Mouse (Mus musculus) c-Kit-positive CD71-negative TER-119-negative erythroid progenitor cells, embryonic 14.5 days (primary cell): ENCODE results near the gene Nrbf2.

Source experiments
- DNase-seq: peaks from one replicate; pipeline ENCODE4 v3.0.0-alpha.2; 2013; ENCODE audit warnings: low read depth

Nrbf2 gene

GRCm38 (mm10) chr10:67285176-67285814 lies at the start of gene Nrbf2:
Gene Nrbf2, minus strand, starts transcription at chr10:67285305.
- DNase-seq = peak; percentile 71

DNA sequence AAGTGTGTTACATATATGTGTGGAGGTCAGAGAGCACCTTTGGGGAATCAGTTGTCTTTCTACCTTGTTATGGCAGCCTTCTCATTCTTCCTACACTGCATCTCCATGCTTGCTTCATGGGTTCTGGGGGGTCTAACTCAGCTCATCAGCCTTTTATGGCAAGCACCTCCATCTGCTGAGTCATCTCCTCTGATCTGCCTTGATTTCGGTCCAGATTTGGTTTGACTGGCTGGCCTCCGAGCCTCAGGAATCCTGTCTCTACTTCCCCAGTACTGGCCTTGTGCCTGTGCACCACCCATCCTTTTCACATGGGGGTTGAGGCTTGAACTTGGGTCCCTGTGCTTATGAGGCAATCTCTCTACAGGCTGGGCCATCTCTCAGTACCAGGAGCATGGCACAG lies 45.5 kb upstream of the Nrbf2 start:
- DNase-seq = no peak

DNA sequence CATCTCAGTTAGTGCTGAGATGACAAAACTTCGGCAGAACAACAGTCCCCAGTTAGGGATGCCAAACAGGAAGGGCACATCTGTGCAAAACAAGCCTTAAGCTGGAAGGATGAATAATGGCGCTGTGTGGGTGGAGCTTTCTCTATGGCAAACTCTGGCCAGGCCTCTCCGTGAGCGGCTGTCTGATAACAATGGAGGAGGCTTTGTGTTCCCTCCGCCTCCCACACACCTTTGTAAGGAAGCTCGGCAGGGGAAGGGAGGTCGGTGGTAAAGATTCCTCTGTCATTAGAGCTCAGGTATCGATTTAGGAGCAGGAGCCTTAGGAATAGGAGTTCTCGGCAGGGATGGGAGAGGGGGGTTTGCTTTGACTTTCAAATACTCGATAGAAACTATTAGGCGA lies 44.6 kb upstream of the Nrbf2 start:
- no peak for DNase-seq

- no peak for DNase-seq
Measured at GRCm38 (mm10) chr10:67328208-67328607, 43.1 kb upstream of the Nrbf2 start.

DNA sequence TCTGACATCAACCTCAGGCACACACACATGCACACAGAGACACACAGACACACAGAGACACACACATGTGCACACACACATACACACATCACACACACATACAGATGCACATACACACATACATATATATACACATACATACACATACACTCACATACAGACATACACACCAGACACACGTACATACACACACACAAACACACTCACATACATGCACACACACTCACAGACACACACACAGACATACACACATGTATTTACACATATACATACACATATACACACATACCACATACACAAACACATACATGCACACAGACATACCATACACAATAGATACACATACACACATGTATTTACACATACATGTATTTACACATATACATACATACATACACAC lies 38.9 kb upstream of the Nrbf2 start:
- DNase-seq = no peak

- no peak for DNase-seq
Measured at GRCm38 (mm10) chr10:67321396-67321795, 36.3 kb upstream of the Nrbf2 start.

DNA sequence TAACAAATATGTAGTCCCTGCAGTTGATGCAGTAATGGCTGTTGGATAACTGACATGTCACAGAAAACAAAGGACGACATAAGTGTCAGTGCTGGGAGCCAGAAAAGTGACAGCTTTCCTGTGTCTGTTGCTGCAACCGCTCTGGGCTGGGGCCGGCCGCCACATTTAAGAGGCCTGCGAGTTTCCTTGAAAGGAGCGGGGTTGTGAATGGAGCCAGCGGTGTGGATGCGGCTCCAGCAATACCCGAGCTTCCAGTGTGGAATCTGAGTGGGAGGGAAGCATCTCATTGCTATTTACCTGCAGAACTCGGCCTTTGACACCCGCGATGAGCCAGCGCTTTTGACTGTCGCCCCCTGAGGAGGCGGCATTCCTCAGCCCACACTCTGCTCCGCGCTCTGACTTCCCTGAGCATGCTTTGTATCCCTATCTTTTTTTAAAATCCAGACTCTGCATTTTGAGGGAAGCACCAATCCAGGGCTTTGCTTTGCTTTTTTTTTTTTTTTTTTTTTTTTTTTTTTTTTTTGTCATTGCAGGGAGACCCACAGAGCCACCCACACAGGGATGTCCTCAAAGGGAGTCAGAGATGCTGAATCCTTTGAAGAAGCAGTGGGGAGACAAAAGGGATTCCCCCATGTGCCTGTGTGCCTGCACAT lies 35.2 kb upstream of the Nrbf2 start:
- DNase-seq = no peak

DNA sequence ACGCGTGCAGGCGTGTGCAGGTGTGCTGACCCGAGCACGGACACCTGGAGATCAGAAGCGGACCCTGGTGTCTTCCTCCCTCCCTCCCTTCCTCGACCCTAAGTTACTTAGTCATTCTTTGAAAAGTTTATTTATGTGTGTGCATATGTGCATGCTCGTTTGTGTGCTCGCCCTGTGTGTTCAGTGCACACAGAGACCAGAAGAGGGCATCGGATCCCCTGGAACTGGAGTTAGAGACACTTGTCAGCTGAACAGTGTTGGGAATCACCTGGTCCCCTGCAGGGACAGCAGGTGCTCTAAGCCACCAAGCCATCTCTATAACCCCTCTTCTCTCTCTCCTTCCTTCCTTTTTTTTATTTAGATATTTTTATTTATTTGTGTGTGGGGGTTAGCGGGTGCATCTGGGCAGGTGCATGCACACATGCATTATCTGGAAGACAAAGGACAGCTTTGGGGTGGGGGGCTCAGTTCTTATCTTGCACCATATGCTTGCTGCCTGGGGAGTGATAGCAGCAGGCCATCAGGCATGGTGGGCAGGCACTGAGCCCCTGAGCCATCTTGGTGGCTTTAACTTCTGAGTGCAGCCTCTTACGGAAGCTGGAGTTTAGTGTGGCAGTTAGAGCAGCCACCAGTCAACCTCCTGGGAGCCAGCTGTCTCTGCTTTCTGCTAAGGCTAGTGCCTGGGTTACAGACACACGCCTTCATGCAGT lies 34.1 kb upstream of the Nrbf2 start:
- no peak for DNase-seq

DNA sequence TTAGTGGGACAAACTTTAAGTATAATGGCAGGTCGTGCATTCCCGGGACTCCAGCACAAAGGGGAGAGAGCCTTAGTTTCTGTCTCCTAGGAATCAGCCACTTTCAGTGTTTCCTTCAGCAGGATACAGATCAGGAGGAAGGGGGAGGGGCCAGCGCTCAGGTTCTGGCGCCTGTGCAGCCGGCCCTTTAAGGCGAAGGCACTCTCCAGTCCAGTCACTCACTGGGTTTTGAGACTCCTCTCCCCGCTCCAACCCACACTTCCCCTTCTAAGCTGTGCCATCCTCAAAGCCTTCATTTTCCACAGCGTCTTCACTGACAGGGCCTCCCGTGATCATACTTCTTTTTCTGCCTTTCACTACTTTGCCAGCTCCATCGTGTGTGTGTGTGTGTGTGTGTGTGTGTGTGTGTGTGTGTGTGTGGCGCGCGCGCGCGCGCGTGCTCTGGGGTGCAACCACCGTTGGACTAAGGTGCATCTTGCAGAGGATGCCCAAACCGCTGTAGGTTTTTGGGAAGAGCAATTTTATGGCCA lies 32.9 kb upstream of the Nrbf2 start:
- DNase-seq = no peak

GRCm38 (mm10) chr10:67314811-67315435 lies 29.8 kb upstream of the Nrbf2 start:
- peak; percentile 61 for DNase-seq

- DNase-seq = no peak
Measured at GRCm38 (mm10) chr10:67312456-67312855, 27.4 kb upstream of the Nrbf2 start.

- DNase-seq = peak; percentile 53
Measured at GRCm38 (mm10) chr10:67311277-67311959, 26.3 kb upstream of the Nrbf2 start.

DNA sequence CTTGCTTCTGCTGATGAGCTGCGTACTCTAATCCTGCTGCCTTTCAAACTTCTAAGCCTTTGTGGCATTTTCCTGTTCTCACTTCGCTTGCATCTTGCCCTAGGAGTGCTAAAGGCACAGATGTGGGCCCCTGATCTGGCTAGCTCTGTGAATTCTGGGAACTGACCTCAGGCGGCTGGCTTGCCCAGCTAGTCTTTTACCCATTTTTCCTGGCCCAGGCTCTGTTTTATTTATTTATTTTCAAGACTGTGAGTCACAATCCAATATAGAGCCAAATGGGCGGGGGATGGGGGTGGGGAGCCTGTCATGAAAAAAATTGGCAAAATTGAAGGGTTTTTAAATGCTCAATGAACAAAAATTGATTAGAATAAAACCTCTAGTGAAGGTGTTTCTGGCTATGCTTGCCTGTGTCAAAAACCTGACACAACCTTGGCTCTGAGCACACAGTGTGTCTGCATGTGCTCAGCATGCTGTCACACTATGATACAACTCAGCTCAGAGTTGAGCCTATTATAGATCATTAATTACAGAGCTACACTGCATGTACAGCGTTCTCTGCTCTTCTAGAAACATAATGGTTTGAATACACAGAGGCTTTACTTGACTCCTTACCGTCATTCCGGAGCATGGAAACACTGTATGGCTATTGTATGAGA lies 24.5 kb upstream of the Nrbf2 start:
- DNase-seq = no peak

GRCm38 (mm10) chr10:67302340-67302739 lies 17.2 kb upstream of the Nrbf2 start:
- DNase-seq = no peak

DNA sequence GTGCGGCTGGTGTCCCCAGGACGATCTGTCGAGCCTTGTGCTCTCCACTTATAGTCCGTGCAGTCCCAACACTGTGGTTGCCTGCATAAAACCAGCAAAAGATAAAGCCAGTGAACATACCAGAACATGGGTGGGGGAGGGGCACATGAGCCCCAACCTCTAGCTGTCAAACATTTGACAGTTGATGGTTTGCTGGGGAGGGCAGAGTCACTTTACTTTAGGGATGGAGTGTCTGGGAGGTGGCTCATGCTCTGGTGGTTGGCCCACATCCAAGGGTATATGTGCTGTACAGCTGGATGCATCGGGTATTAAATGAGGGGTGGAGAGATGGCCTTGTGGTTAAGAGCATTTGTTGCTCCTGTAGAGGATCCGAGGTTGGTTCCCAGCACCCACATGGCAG lies 15.9 kb upstream of the Nrbf2 start:
- no peak for DNase-seq

DNA sequence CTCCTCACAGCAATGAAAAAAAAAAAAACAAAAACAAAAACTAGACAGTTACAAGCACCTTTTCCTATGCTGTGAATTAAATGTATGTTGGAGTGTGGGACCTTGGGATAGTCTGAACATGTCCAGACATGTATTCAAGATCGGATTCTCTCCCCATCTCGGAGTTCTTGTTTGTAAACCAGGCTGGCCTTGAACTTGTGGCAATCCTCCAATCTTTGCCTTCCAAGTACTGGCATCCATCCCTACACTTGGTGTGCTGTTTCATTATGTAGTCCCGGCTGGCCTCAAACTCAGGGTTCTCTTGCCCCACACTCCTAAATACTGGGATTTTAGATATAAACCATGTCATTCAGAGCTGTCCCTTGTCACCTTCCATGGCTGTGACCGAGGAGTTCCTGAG lies 14.2 kb upstream of the Nrbf2 start:
- DNase-seq = no peak

GRCm38 (mm10) chr10:67298856-67299255 lies 13.8 kb upstream of the Nrbf2 start:
- no peak for DNase-seq

DNA sequence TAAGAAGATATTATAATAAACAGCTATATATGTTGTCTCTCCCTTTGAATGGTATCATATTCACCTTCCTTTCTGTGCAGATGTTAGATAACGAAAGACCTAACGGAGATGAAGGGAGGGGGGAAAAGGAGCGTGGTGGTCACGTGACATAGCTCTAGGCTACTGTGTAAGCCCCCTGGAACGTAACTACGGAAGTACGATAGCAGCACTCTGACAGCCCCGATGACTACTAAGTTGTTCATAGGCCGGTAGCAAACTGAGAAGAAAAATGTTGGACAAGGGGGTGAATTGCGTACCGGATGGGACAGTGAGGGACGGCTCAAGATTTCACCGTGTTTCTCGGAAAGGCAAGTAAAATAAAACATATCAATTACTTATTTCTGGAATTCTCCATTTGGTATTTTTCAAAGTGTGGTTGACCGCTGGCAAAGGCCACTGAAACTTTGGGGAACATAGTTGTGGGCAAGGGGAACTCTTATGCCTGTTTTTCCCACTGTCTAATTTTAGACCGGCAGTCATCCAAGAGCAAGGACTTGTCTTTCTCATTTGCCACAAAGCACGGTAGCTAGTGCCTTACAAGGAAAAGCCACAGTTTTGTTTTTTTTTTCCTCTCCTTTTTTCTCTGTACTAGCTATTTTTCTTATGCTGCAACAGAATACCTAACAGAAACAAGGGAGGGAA lies 12.2 kb upstream of the Nrbf2 start:
- DNase-seq = no peak

GRCm38 (mm10) chr10:67296482-67297152 lies 11.5 kb upstream of the Nrbf2 start:
- no peak for DNase-seq

- no peak for DNase-seq
Measured at GRCm38 (mm10) chr10:67295938-67296466, 10.9 kb upstream of the Nrbf2 start.
